Mouse (Mus musculus) forebrain, postnatal 0 days (tissue): ENCODE measurements around the gene Bcl2. TPM values are rescaled to one million over a fixed set of nuclear protein-coding genes. Genes with fewer than 3 reads are reported as not detected.
A peak's percentile ranks its signal among the peaks of the same experiment; 100 is the strongest.
"Not testable (repeated sequence)": the region's sequence is repeated elsewhere in the genome, so short reads cannot be mapped to it uniquely, and the experiment has no call there.

Experiments
- ATAC-seq: fragments of 200-750 bp; cut with Nextera tagmentation; 2 replicates; pipeline ENCODE4 v1.8.0; 2017; ENCODE audit warnings: mild to moderate bottlenecking, moderate library complexity
- DNase-seq: peaks from one replicate; pipeline ENCODE4 v3.0.0-alpha.2; 2015
- H3K27ac ChIP-seq: fragments of 300-500 bp; sonication (generic); 2 replicates; pipeline ENCODE4 v1.5.1; 2014; ENCODE audit warnings: low read depth, mild to moderate bottlenecking, antibody characterized with exemption, low read length, moderate library complexity, mixed read lengths
- H3K27me3 ChIP-seq: fragments of 300-500 bp; sonication (generic); 2 replicates; pipeline ENCODE4 v1.6.1; 2014; ENCODE audit warnings: mild to moderate bottlenecking, low read length, mixed read lengths; ENCODE audit not compliant: insufficient read depth
- H3K36me3 ChIP-seq: fragments of 300-500 bp; sonication (generic); 2 replicates; pipeline ENCODE4 v1.6.1; 2014; ENCODE audit warnings: mild to moderate bottlenecking, moderate library complexity; ENCODE audit not compliant: insufficient read depth
- H3K4me1 ChIP-seq: fragments of 300-500 bp; sonication (generic); 2 replicates; pipeline ENCODE4 v1.6.1; 2014; ENCODE audit warnings: antibody characterized with exemption; ENCODE audit not compliant: insufficient read depth
- H3K4me2 ChIP-seq: fragments of 300-500 bp; sonication (generic); 2 replicates; pipeline ENCODE4 v1.6.1; 2014; ENCODE audit warnings: low read depth, mild to moderate bottlenecking, moderate library complexity
- H3K4me3 ChIP-seq: fragments of 300-500 bp; sonication (generic); 2 replicates; pipeline ENCODE4 v1.5.1; 2014; ENCODE audit warnings: low read depth, low read length, mixed read lengths
- H3K9ac ChIP-seq: fragments of 300-500 bp; sonication (generic); 2 replicates; pipeline ENCODE4 v1.6.1; 2014; ENCODE audit warnings: mild to moderate bottlenecking
- H3K9me3 ChIP-seq: fragments of 300-500 bp; sonication (generic); 2 replicates; pipeline ENCODE4 v1.6.1; 2016; ENCODE audit warnings: low read length
- CTCF ChIP-seq: sonication (generic); IDR thresholded peaks from 2 replicates; pipeline ENCODE4 v1.5.1; 2016; ENCODE audit warnings: antibody characterized with exemption, control low read depth, low read depth
- WGBS: fragments of 180-500 bp; shearing (Covaris S2); extraction: QIAGEN DNeasy Blood & Tissue Kit; methylation state at CpG from one replicate; pipeline ENCODE4 v1.1.7; 2014; 5-methylcytosine and 5-hydroxymethylcytosine counted together
- polyA plus RNA-seq: library from polyadenylated mRNA; unstranded; fragments of >200 nt; fragmentation: Nextera tagmentation; extraction: Ambion mirVana; gene quantifications from 2 replicates; pipeline ENCODE4 v1.2.1, GENCODE M21; 2015
- total RNA-seq: library from RNA; depleted of rRNA; stranded (reverse); fragments of >200 nt; gene quantifications from 2 replicates; pipeline ENCODE4 v1.2.3, GENCODE M21; 2014

Gene Bcl2
- total and polyA plus RNA-seq, 2 experiments from 2014 or later = 6.3 to 14.1 TPM

- Histone ChIP-seq H3K4me1 (no peaks in the 10 kb centered on the region), H3K27me3 (no peaks in the 10 kb centered on the region), H3K4me2 (no peak overlapping the region), H3K9me3 (no peaks in the 10 kb centered on the region), H3K4me3 (no peak overlapping the region), H3K27ac (no peak overlapping the region), H3K9ac (no peak overlapping the region), H3K36me3 (no peaks in the 10 kb centered on the region)
- 78% methylated on average over 6 of the region's 6 CpGs for WGBS
- no peak for ATAC-seq
- peak; percentile 39 for TF ChIP-seq CTCF
- no peak for DNase-seq
Measured at GRCm38 (mm10) chr1:106544817-106545612, 169.1 kb downstream of the Bcl2 start.

- Histone ChIP-seq H3K27ac (no peak overlapping the region), H3K9ac (no peak overlapping the region), H3K36me3 (no peaks in the 10 kb centered on the region), H3K4me2 (no peak overlapping the region), H3K4me3 (no peak overlapping the region), H3K9me3 (no peaks in the 10 kb centered on the region), H3K27me3 (no peaks in the 10 kb centered on the region), H3K4me1 (no peaks in the 10 kb centered on the region)
- WGBS = 38% methylated on average over 5 of the region's 5 CpGs
- ATAC-seq = no peak
- TF ChIP-seq CTCF = peak; percentile 62
- peak; percentile 40 for DNase-seq
Measured at GRCm38 (mm10) chr1:106542731-106543130, 171.3 kb downstream of the Bcl2 start.

GRCm38 (mm10) chr1:106541851-106542250, 172.2 kb downstream of the Bcl2 start:
- WGBS = 84% methylated on average over 8 of the region's 8 CpGs
- TF ChIP-seq CTCF = no peak
- H3K4me1 ChIP-seq = no peaks in the 10 kb centered on the region
- H3K9me3 ChIP-seq = no peaks in the 10 kb centered on the region
- ATAC-seq = no peak
- H3K36me3 ChIP-seq = no peaks in the 10 kb centered on the region
- H3K9ac ChIP-seq = no peak overlapping the region
- H3K27me3 ChIP-seq = no peaks in the 10 kb centered on the region
- DNase-seq = no peak
- H3K4me3 ChIP-seq = no peak overlapping the region
- no peak overlapping the region for H3K27ac ChIP-seq
- H3K4me2 ChIP-seq = no peak overlapping the region

GRCm38 (mm10) chr1:106540130-106540529, 173.9 kb downstream of the Bcl2 start:
- Histone ChIP-seq H3K9ac (no peak overlapping the region), H3K9me3 (no peaks in the 10 kb centered on the region), H3K4me3 (no peak overlapping the region), H3K4me1 (no peaks in the 10 kb centered on the region), H3K27me3 (no peaks in the 10 kb centered on the region), H3K27ac (no peak overlapping the region), H3K4me2 (no peak overlapping the region), H3K36me3 (no peaks in the 10 kb centered on the region)
- 74% methylated on average over 3 of the region's 3 CpGs for WGBS
- DNase-seq (no peak), ATAC-seq (no peak)
- no peak for TF ChIP-seq CTCF

- H3K4me3 ChIP-seq = no peak overlapping the region
- no peak overlapping the region for H3K4me2 ChIP-seq
- no peaks in the 10 kb centered on the region for H3K27me3 ChIP-seq
- H3K27ac ChIP-seq = no peak overlapping the region
- H3K36me3 ChIP-seq = no peaks in the 10 kb centered on the region
- ATAC-seq = no peak
- WGBS = 86% methylated on average over 1 of the region's 1 CpGs
- no peak for TF ChIP-seq CTCF
- H3K9ac ChIP-seq = no peak overlapping the region
- no peaks in the 10 kb centered on the region for H3K4me1 ChIP-seq
- DNase-seq = no peak
- no peaks in the 10 kb centered on the region for H3K9me3 ChIP-seq
Measured at GRCm38 (mm10) chr1:106539029-106539428, 175.0 kb downstream of the Bcl2 start.

- WGBS = 90% methylated on average over 3 of the region's 3 CpGs
Measured at GRCm38 (mm10) chr1:106534835-106535234, 179.2 kb downstream of the Bcl2 start.

GRCm38 (mm10) chr1:106529570-106529969, 184.5 kb downstream of the Bcl2 start:
- Histone ChIP-seq H3K9ac (no peak overlapping the region), H3K4me2 (no peak overlapping the region), H3K9me3 (no peaks in the 10 kb centered on the region), H3K27ac (no peak overlapping the region), H3K36me3 (no peaks in the 10 kb centered on the region), H3K4me1 (no peaks in the 10 kb centered on the region), H3K4me3 (no peak overlapping the region), H3K27me3 (no peaks in the 10 kb centered on the region)
- no peak for DNase-seq
- WGBS = 89% methylated on average over 9 of the region's 9 CpGs
- no peak for ATAC-seq
- no peak for TF ChIP-seq CTCF

More at GRCm38 (mm10) chr1:106534835-106535234, 179.2 kb downstream of the Bcl2 start:
- not testable (repeated sequence) for H3K9ac ChIP-seq, H3K27me3 ChIP-seq, H3K36me3 ChIP-seq, DNase-seq, H3K4me2 ChIP-seq, H3K9me3 ChIP-seq, ATAC-seq, H3K4me3 ChIP-seq, H3K4me1 ChIP-seq, H3K27ac ChIP-seq
